ENCODE assay signal across 12 mouse cellular contexts in the genomic region with DNA sequence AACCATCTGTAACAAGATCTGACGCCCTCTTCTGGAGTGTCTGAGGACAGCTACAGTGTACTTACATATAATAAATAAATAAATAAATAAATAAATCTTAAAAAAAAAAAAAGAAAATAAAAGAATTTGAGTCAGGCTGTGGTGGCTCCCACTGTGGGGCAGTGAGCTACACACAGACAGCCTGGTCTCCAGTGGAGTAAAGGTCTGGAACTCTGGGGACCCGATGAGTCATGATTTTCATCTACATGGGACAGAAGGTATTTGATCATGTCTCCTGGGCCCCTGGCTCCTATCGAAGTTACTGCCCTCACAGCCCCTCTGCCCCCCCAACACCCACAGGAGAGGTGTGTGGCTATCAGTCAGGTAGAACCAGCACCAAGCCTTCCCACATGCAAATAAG. TPM values are rescaled to one million over a fixed set of nuclear protein-coding genes. Genes with fewer than 3 reads are reported as not detected.
A peak's percentile ranks its signal among the peaks of the same experiment; 100 is the strongest.
DNase-seq lines count a peak whose midpoint lies in the region; ATAC-seq and TF ChIP-seq lines count a peak whose summit lies in the region.
"Had no signal": no experiment of that assay in that cellular context is flagged by ENCODE, and none has a peak within 500 bp of the region (broad histone marks: within the 10 kb centered on the region; RNA-seq: fewer than 3 reads in every experiment).

No protein-coding gene starts in this region.

- no peaks in the 10 kb centered on the region for H3K9me3 ChIP-seq in heart, postnatal 0 days (replicated peaks; ENCODE audit: control insufficient read depth, low read length)
- no peaks in the 10 kb centered on the region for H3K9me3 ChIP-seq in midbrain, embryonic 12.5 days
- no peaks in the 10 kb centered on the region for H3K9me3 ChIP-seq in midbrain, embryonic 16.5 days (replicated peaks; ENCODE audit: control insufficient read depth, low read length, poor library complexity, severe bottlenecking)
- H3K9me3 ChIP-seq in intestine, embryonic 15.5 days: no peaks in the 10 kb centered on the region
- no peaks in the 10 kb centered on the region for H3K9me3 ChIP-seq in neural tube, embryonic 15.5 days (replicated peaks)

- no peak overlapping the region for H3K27ac ChIP-seq in heart, postnatal 0 days (ENCODE audit: low read depth)
- H3K27ac ChIP-seq in midbrain, embryonic 12.5 days (replicated peaks): no peak overlapping the region
- H3K27ac ChIP-seq in midbrain, embryonic 16.5 days (ENCODE audit: low read length): no peak overlapping the region
- H3K27ac ChIP-seq in intestine, embryonic 15.5 days: no peak overlapping the region
- no peak overlapping the region for H3K27ac ChIP-seq in neural tube, embryonic 15.5 days (replicated peaks)
- H3K27ac ChIP-seq: heart, adult 2 months had no signal

- no peak for DNase-seq in heart, postnatal 0 days (ENCODE audit: low spot score)
- DNase-seq in heart, postnatal 10 days: no peak
- DNase-seq in urinary bladder, postnatal 14 days (ENCODE audit: low spot score): no peak
- DNase-seq: adrenal gland, postnatal 25 days; cerebellum, adult 11 months; heart, adult 2 months; spleen, adult 18-20 months; thymus, postnatal 14 days had no signal

- no peaks in the 10 kb centered on the region for H3K36me3 ChIP-seq in heart, postnatal 0 days (replicated peaks; ENCODE audit: control insufficient read depth, insufficient read depth, low read length)
- H3K36me3 ChIP-seq in midbrain, embryonic 12.5 days: no peaks in the 10 kb centered on the region
- H3K36me3 ChIP-seq in midbrain, embryonic 16.5 days (ENCODE audit: control insufficient read depth, insufficient read depth, low read length): no peaks in the 10 kb centered on the region
- H3K36me3 ChIP-seq in intestine, embryonic 15.5 days: no peaks in the 10 kb centered on the region
- no peaks in the 10 kb centered on the region for H3K36me3 ChIP-seq in neural tube, embryonic 15.5 days

- ATAC-seq in heart, postnatal 0 days (ENCODE audit: insufficient read depth, low read depth): no peak
- ATAC-seq in midbrain, embryonic 12.5 days (ENCODE audit: low FRiP score, low read depth): no peak
- ATAC-seq in midbrain, embryonic 16.5 days: no peak
- ATAC-seq in intestine, embryonic 15.5 days: no peak
- ATAC-seq in neural tube, embryonic 15.5 days (ENCODE audit: low FRiP score): no peak

- H3K9ac ChIP-seq in heart, postnatal 0 days (replicated peaks; ENCODE audit: low read depth, low read length): no peak overlapping the region
- H3K9ac ChIP-seq in midbrain, embryonic 12.5 days (replicated peaks): no peak overlapping the region
- no peak overlapping the region for H3K9ac ChIP-seq in midbrain, embryonic 16.5 days (ENCODE audit: low read depth, low read length)
- H3K9ac ChIP-seq in intestine, embryonic 15.5 days: no peak overlapping the region
- H3K9ac ChIP-seq in neural tube, embryonic 15.5 days (replicated peaks): no peak overlapping the region

- TF ChIP-seq CTCF in heart, postnatal 0 days (IDR thresholded peaks at IDR 0.05; ENCODE audit: low read depth): no peak

- 73% methylated on average over 2 of the region's 3 CpGs for WGBS in heart, postnatal 0 days
- 93% methylated on average over 3 of the region's 3 CpGs for WGBS in midbrain, embryonic 12.5 days
- WGBS in midbrain, embryonic 16.5 days: 74% methylated on average over 2 of the region's 3 CpGs
- 70% methylated on average over 3 of the region's 3 CpGs for WGBS in intestine, embryonic 15.5 days
- WGBS in neural tube, embryonic 15.5 days: 66% methylated on average over 2 of the region's 3 CpGs

- H3K4me1 ChIP-seq in heart, postnatal 0 days (ENCODE audit: control insufficient read depth, insufficient read depth): no peaks in the 10 kb centered on the region
- no peaks in the 10 kb centered on the region for H3K4me1 ChIP-seq in midbrain, embryonic 12.5 days
- H3K4me1 ChIP-seq in midbrain, embryonic 16.5 days (ENCODE audit: control insufficient read depth, insufficient read depth, low read length): peaks cover 2% of the 10 kb centered on the region; the same call in 1 of the 2 replicates
- H3K4me1 ChIP-seq in intestine, embryonic 15.5 days (replicated peaks): no peaks in the 10 kb centered on the region
- peaks cover 7% of the 10 kb centered on the region for H3K4me1 ChIP-seq in neural tube, embryonic 15.5 days

- TF ChIP-seq EP300 in heart, postnatal 0 days (IDR thresholded peaks at IDR 0.05; ENCODE audit: low read depth): no peak

- intact Hi-C loops in heart, postnatal 10 days (cut with DNase I): no loop called here

- H3K4me3 ChIP-seq in heart, postnatal 0 days (ENCODE audit: low read depth, low read length): no peak overlapping the region
- H3K4me3 ChIP-seq in midbrain, embryonic 12.5 days: no peak overlapping the region
- no peak overlapping the region for H3K4me3 ChIP-seq in midbrain, embryonic 16.5 days (ENCODE audit: low read depth, low read length)
- no peak overlapping the region for H3K4me3 ChIP-seq in intestine, embryonic 15.5 days (replicated peaks)
- H3K4me3 ChIP-seq in neural tube, embryonic 15.5 days (replicated peaks): no peak overlapping the region
- H3K4me3 ChIP-seq: heart, adult 2 months had no signal

- H3K27me3 ChIP-seq in heart, postnatal 0 days (ENCODE audit: control insufficient read depth, insufficient read depth, low read length): no peaks in the 10 kb centered on the region; the same call in 1 of the 2 replicates
- H3K27me3 ChIP-seq in midbrain, embryonic 12.5 days: no peaks in the 10 kb centered on the region
- no peaks in the 10 kb centered on the region for H3K27me3 ChIP-seq in midbrain, embryonic 16.5 days (ENCODE audit: control insufficient read depth, insufficient read depth, low read depth, low read length)
- no peaks in the 10 kb centered on the region for H3K27me3 ChIP-seq in intestine, embryonic 15.5 days (replicated peaks)
- no peaks in the 10 kb centered on the region for H3K27me3 ChIP-seq in neural tube, embryonic 15.5 days (replicated peaks)

- H3K4me2 ChIP-seq in heart, postnatal 0 days (ENCODE audit: low read depth, low read length): peak overlapping the region; percentile 57
- H3K4me2 ChIP-seq in midbrain, embryonic 12.5 days (replicated peaks): peak overlapping the region; percentile 5; the same call in 1 of the 2 replicates
- H3K4me2 ChIP-seq in midbrain, embryonic 16.5 days (ENCODE audit: low read length): no peak overlapping the region; the same call in 1 of the 2 replicates
- peak overlapping the region; percentile 51 for H3K4me2 ChIP-seq in intestine, embryonic 15.5 days (replicated peaks)
- H3K4me2 ChIP-seq in neural tube, embryonic 15.5 days: peak overlapping the region; percentile 46; the same call in 1 of the 2 replicates

RNA-seq across cellular contexts. Expression of gene Zfp629, which starts 36.0 kb away (rescaled TPM):
- 16.8 and 22.0 TPM in 2 replicates for total RNA-seq in heart, postnatal 0 days (2014; rRNA removed; ENCODE audit: low replicate concordance)
- 6.9 and 11.3 TPM in 2 replicates for polyA plus RNA-seq in heart, postnatal 0 days (2015; fragmentation: Nextera tagmentation; extraction: Ambion mirVana)
- total RNA-seq in heart, postnatal 10 days (2021): 10 to 100 TPM; 32.4 to 35.1 TPM
- polyA plus RNA-seq in midbrain, embryonic 12.5 days (2016; fragmentation: Nextera tagmentation; extraction: Ambion mirVana): 39.9 and 42.8 TPM in 2 replicates
- 18.3 and 22.4 TPM in 2 replicates for polyA plus RNA-seq in midbrain, embryonic 16.5 days (2015; fragmentation: Nextera tagmentation; extraction: Ambion mirVana)
- polyA plus RNA-seq in intestine, embryonic 15.5 days (2015; fragmentation: Nextera tagmentation; extraction: Ambion mirVana): 8.8 and 9.4 TPM in 2 replicates
- polyA plus RNA-seq in neural tube, embryonic 15.5 days (2015; fragmentation: Nextera tagmentation; extraction: Ambion mirVana): 14.5 and 15.8 TPM in 2 replicates

RNA-seq across cellular contexts. Expression of gene Bcl7c, which starts 57.1 kb away (rescaled TPM):
- 19.3 and 32.4 TPM in 2 replicates for total RNA-seq in heart, postnatal 0 days (2014; rRNA removed; ENCODE audit: low replicate concordance)
- polyA plus RNA-seq in heart, postnatal 0 days (2015; fragmentation: Nextera tagmentation; extraction: Ambion mirVana): 25.6 and 27.6 TPM in 2 replicates
- 10 to 100 TPM; 60.5 to 62.9 TPM for total RNA-seq in heart, postnatal 10 days (2021)
- 79.0 and 79.2 TPM in 2 replicates for polyA plus RNA-seq in midbrain, embryonic 12.5 days (2016; fragmentation: Nextera tagmentation; extraction: Ambion mirVana)
- polyA plus RNA-seq in midbrain, embryonic 16.5 days (2015; fragmentation: Nextera tagmentation; extraction: Ambion mirVana): 41.7 and 43.2 TPM in 2 replicates
- polyA plus RNA-seq in intestine, embryonic 15.5 days (2015; fragmentation: Nextera tagmentation; extraction: Ambion mirVana): 48.1 and 52.8 TPM in 2 replicates
- polyA plus RNA-seq in neural tube, embryonic 15.5 days (2015; fragmentation: Nextera tagmentation; extraction: Ambion mirVana): 49.5 and 62.9 TPM in 2 replicates
